Mouse (Mus musculus) testis, adult 2 months (tissue): ENCODE measurements at regions not wholly inside any gene's neighbourhood (a gene's known extent, or its start where the extent isn't known, plus 50 kb on each side); places are given as distances from the start of the nearest gene placed in this dataset.

ENCODE experiments used
- H3K27ac ChIP-seq: fragments of 200-500 bp; 2 replicates; pipeline ENCODE4 v1.5.1; 2012; ENCODE audit warnings: low read depth, low read length; ENCODE audit not compliant: control insufficient read depth, insufficient read depth
- H3K27me3 ChIP-seq: fragments of 200-500 bp; 2 replicates; pipeline ENCODE4 v1.6.1; 2012; ENCODE audit warnings: mild to moderate bottlenecking, low read length, moderate library complexity; ENCODE audit not compliant: control insufficient read depth, insufficient read depth
- H3K36me3 ChIP-seq: fragments of 200-500 bp; 2 replicates; pipeline ENCODE4 v1.6.1; 2012; ENCODE audit warnings: mild to moderate bottlenecking, low read length; ENCODE audit not compliant: control insufficient read depth, insufficient read depth
- H3K4me1 ChIP-seq: fragments of 200-500 bp; 2 replicates; pipeline ENCODE4 v1.6.1; 2012; ENCODE audit warnings: low read length; ENCODE audit not compliant: control insufficient read depth, insufficient read depth
- H3K4me3 ChIP-seq: fragments of 200-500 bp; 2 replicates; pipeline ENCODE4 v1.5.1; 2012; ENCODE audit warnings: low read depth, mild to moderate bottlenecking, low read length, moderate library complexity, mixed read lengths; ENCODE audit not compliant: control insufficient read depth
- CTCF ChIP-seq: fragments of 200-500 bp; IDR thresholded peaks from 2 replicates; pipeline ENCODE4 v1.5.1; 2012; ENCODE audit warnings: low read depth, mild to moderate bottlenecking, inconsistent platforms, low read length, moderate library complexity; ENCODE audit not compliant: control insufficient read depth, insufficient read depth, insufficient replicate concordance
- POLR2A ChIP-seq: fragments of 200-500 bp; IDR thresholded peaks from 2 replicates; pipeline ENCODE4 v1.6.1; 2012; ENCODE audit warnings: low read depth, mild to moderate bottlenecking, inconsistent platforms, low read length, moderate library complexity; ENCODE audit not compliant: control insufficient read depth

- Histone ChIP-seq H3K4me1 (no peaks in the 10 kb centered on the region), H3K27ac (no peak overlapping the region), H3K27me3 (no peaks in the 10 kb centered on the region), H3K36me3 (no peaks in the 10 kb centered on the region), H3K4me3 (no peak overlapping the region)
- TF ChIP-seq POLR2A (no peak), CTCF (no peak)
Measured at GRCm38 (mm10) chr12:25725774-25726173, 628.8 kb upstream of the Id2 start.

- H3K36me3 ChIP-seq, result no peaks in the 10 kb centered on the region
- H3K4me3 ChIP-seq, result no peak overlapping the region
- H3K27me3 ChIP-seq, result no peaks in the 10 kb centered on the region
- no peak overlapping the region for H3K27ac ChIP-seq
- TF ChIP-seq CTCF (no peak), POLR2A (no peak)
- H3K4me1 ChIP-seq, result no peaks in the 10 kb centered on the region
Measured at GRCm38 (mm10) chr12:25711186-25711585, 614.2 kb upstream of the Id2 start.

- Histone ChIP-seq H3K27ac (no peak overlapping the region), H3K27me3 (no peaks in the 10 kb centered on the region), H3K36me3 (no peaks in the 10 kb centered on the region), H3K4me1 (peaks cover 5% of the 10 kb centered on the region), H3K4me3 (no peak overlapping the region)
- TF ChIP-seq CTCF, result no peak
- TF ChIP-seq POLR2A, result no peak
Measured at GRCm38 (mm10) chr12:25703023-25703400, 606.1 kb upstream of the Id2 start.

GRCm38 (mm10) chr12:25702176-25703022 is 605.5 kb upstream of the Id2 start:
- no peak overlapping the region for H3K4me3 ChIP-seq
- TF ChIP-seq POLR2A (no peak), CTCF (no peak)
- H3K27me3 ChIP-seq, result no peaks in the 10 kb centered on the region
- no peak overlapping the region for H3K27ac ChIP-seq
- no peaks in the 10 kb centered on the region for H3K36me3 ChIP-seq
- H3K4me1 ChIP-seq, result peaks cover 5% of the 10 kb centered on the region

GRCm38 (mm10) chr12:25687063-25687462 is 590.1 kb upstream of the Id2 start:
- no peak overlapping the region for H3K27ac ChIP-seq

GRCm38 (mm10) chr12:25676631-25677030 is 579.7 kb upstream of the Id2 start:
- no peaks in the 10 kb centered on the region for H3K27me3 ChIP-seq
- H3K27ac ChIP-seq, result no peak overlapping the region
- H3K4me3 ChIP-seq, result no peak overlapping the region
- TF ChIP-seq POLR2A (no peak), CTCF (no peak)
- no peaks in the 10 kb centered on the region for H3K4me1 ChIP-seq
- no peaks in the 10 kb centered on the region for H3K36me3 ChIP-seq

More at GRCm38 (mm10) chr12:25687063-25687462, 590.1 kb upstream of the Id2 start:
- no peaks in the 10 kb centered on the region for H3K27me3 ChIP-seq
- no peaks in the 10 kb centered on the region for H3K36me3 ChIP-seq
- H3K4me3 ChIP-seq, result no peak overlapping the region
- no peak for TF ChIP-seq POLR2A
- no peak for TF ChIP-seq CTCF
- no peaks in the 10 kb centered on the region for H3K4me1 ChIP-seq

GRCm38 (mm10) chr12:25668336-25668735 is 571.4 kb upstream of the Id2 start:
- Histone ChIP-seq H3K4me1 (no peaks in the 10 kb centered on the region), H3K4me3 (no peak overlapping the region), H3K36me3 (no peaks in the 10 kb centered on the region), H3K27ac (no peak overlapping the region), H3K27me3 (no peaks in the 10 kb centered on the region)
- TF ChIP-seq POLR2A (no peak), CTCF (no peak)

- H3K27me3 ChIP-seq, result no peaks in the 10 kb centered on the region
- no peak for TF ChIP-seq CTCF
- no peak for TF ChIP-seq POLR2A
- H3K27ac ChIP-seq, result no peak overlapping the region
- no peak overlapping the region for H3K4me3 ChIP-seq
- no peaks in the 10 kb centered on the region for H3K36me3 ChIP-seq
- no peaks in the 10 kb centered on the region for H3K4me1 ChIP-seq
Measured at GRCm38 (mm10) chr12:25654456-25654855, 557.5 kb upstream of the Id2 start.
